Mouse (Mus musculus) ES-E14 (cell line): ENCODE data around the gene Hspa1l.
"Not testable (repeated sequence)": the region's sequence is repeated elsewhere in the genome, so short reads cannot be mapped to it uniquely, and the experiment has no call there.

ENCODE experiments used
- CHD2 ChIP-seq: IDR thresholded peaks from 2 replicates; pipeline ENCODE4 v1.6.1; 2014; ENCODE audit warnings: mild to moderate bottlenecking, low read depth, low read length, inconsistent platforms
- HCFC1 ChIP-seq: IDR thresholded peaks from 2 replicates; pipeline ENCODE4 v1.6.1; 2012; ENCODE audit warnings: low read length, inconsistent platforms, borderline replicate concordance; ENCODE audit not compliant: insufficient read depth
- MAFK ChIP-seq: IDR thresholded peaks from 2 replicates; pipeline ENCODE4 v1.6.1; 2014; ENCODE audit warnings: mild to moderate bottlenecking, low read depth, low read length, inconsistent platforms; ENCODE audit not compliant: insufficient read depth
- ZC3H11A ChIP-seq: IDR thresholded peaks from 2 replicates; pipeline ENCODE4 v1.6.1; 2012; ENCODE audit warnings: low read depth, mild to moderate bottlenecking, inconsistent platforms, low read length, borderline replicate concordance
- ZNF384 ChIP-seq: IDR thresholded peaks from 2 replicates; pipeline ENCODE4 v1.6.1; 2012; ENCODE audit warnings: low read depth, low read length, inconsistent platforms

- TF ChIP-seq ZNF384, CHD2, ZC3H11A, HCFC1, MAFK: not testable (repeated sequence)
These were observed 22.7 kb downstream of the Hspa1l start for GRCm38 (mm10) chr17:34995192-34995591.
